10 mouse cellular contexts compared by ENCODE assay signal in the genomic region with DNA sequence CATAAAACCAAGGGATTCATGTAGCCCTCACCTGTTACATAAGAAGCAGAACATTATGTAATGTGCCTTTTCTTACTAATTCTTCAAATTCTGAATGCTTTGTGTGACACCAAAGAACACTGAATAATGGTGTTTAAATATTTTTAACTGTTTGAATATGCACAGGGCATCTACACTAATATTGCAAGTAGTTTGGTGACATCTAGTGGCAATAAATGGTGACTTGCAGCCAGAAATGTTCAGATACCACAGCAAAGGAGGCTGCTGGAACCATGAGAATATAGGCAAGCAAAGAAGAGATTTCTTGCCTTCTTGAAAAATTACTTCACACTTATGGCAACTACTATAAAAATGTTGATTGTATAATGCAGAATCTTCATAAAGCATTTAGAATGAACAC.
DNase-seq lines count a peak whose midpoint lies in the region; ATAC-seq lines count a peak whose summit lies in the region.
"Had no signal": no experiment of that assay in that cellular context is flagged by ENCODE, and none has a peak within 500 bp of the region (broad histone marks: within the 10 kb centered on the region; RNA-seq: fewer than 3 reads in every experiment).

No protein-coding gene starts in this region.

- peak; percentile 73 for DNase-seq in embryonic facial prominence, embryonic 11.5 days (ENCODE audit: low spot score)
- no peak for DNase-seq in embryonic facial prominence, embryonic 10.5 days (ENCODE audit: low spot score)
- DNase-seq in ovary, postnatal 14 days (ENCODE audit: low spot score): peak; percentile 21
- no peak for DNase-seq in ovary, postnatal 10 days (ENCODE audit: low spot score)
- DNase-seq in midbrain, embryonic 14.5 days: peak; percentile 90
- DNase-seq in urinary bladder, postnatal 4 days (ENCODE audit: low spot score in 2 of 2): no peak

- H3K27ac ChIP-seq in embryonic facial prominence, embryonic 11.5 days (replicated peaks; ENCODE audit: low read depth, low read length): no peak overlapping the region
- no peak overlapping the region for H3K27ac ChIP-seq in embryonic facial prominence, embryonic 10.5 days (replicated peaks)
- H3K27ac ChIP-seq in hindbrain, embryonic 12.5 days: no peak overlapping the region
- H3K27ac ChIP-seq in midbrain, embryonic 14.5 days (replicated peaks; ENCODE audit: low read depth, low read length): no peak overlapping the region
- H3K27ac ChIP-seq: liver, embryonic 15.5 days had no signal

- H3K4me2 ChIP-seq in embryonic facial prominence, embryonic 11.5 days (ENCODE audit: low read depth, low read length): no peak overlapping the region
- H3K4me2 ChIP-seq in hindbrain, embryonic 12.5 days (replicated peaks): no peak overlapping the region
- no peak overlapping the region for H3K4me2 ChIP-seq in midbrain, embryonic 14.5 days (ENCODE audit: low read length)
- H3K4me2 ChIP-seq: liver, embryonic 15.5 days had no signal

- H3K36me3 ChIP-seq in embryonic facial prominence, embryonic 11.5 days (replicated peaks; ENCODE audit: control insufficient read depth, insufficient read depth, low read depth, low read length): no peaks in the 10 kb centered on the region
- no peaks in the 10 kb centered on the region for H3K36me3 ChIP-seq in embryonic facial prominence, embryonic 10.5 days (replicated peaks)
- no peaks in the 10 kb centered on the region for H3K36me3 ChIP-seq in hindbrain, embryonic 12.5 days
- H3K36me3 ChIP-seq in midbrain, embryonic 14.5 days (ENCODE audit: control insufficient read depth, insufficient read depth, low read length): no peaks in the 10 kb centered on the region
- H3K36me3 ChIP-seq: liver, embryonic 15.5 days had no signal

- no peaks in the 10 kb centered on the region for H3K4me1 ChIP-seq in embryonic facial prominence, embryonic 11.5 days (ENCODE audit: control insufficient read depth, insufficient read depth, low read length)
- H3K4me1 ChIP-seq in embryonic facial prominence, embryonic 10.5 days: peaks cover 8% of the 10 kb centered on the region
- peaks cover 3% of the 10 kb centered on the region; the same call in 1 of the 2 replicates for H3K4me1 ChIP-seq in hindbrain, embryonic 12.5 days
- no peaks in the 10 kb centered on the region for H3K4me1 ChIP-seq in midbrain, embryonic 14.5 days (ENCODE audit: control insufficient read depth, insufficient read depth, low read length)
- H3K4me1 ChIP-seq: liver, embryonic 15.5 days had no signal

- no peak overlapping the region for H3K4me3 ChIP-seq in embryonic facial prominence, embryonic 11.5 days (ENCODE audit: low read depth, low read length)
- H3K4me3 ChIP-seq in embryonic facial prominence, embryonic 10.5 days: no peak overlapping the region
- H3K4me3 ChIP-seq in hindbrain, embryonic 12.5 days: no peak overlapping the region
- H3K4me3 ChIP-seq in midbrain, embryonic 14.5 days (replicated peaks; ENCODE audit: low read depth, low read length): no peak overlapping the region
- H3K4me3 ChIP-seq: erythroblast, embryonic 14.5 days; liver, embryonic 15.5 days had no signal

- no peaks in the 10 kb centered on the region for H3K9me3 ChIP-seq in embryonic facial prominence, embryonic 11.5 days (replicated peaks; ENCODE audit: control insufficient read depth, low read length)
- H3K9me3 ChIP-seq in embryonic facial prominence, embryonic 10.5 days: no peaks in the 10 kb centered on the region
- no peaks in the 10 kb centered on the region for H3K9me3 ChIP-seq in hindbrain, embryonic 12.5 days (replicated peaks)
- H3K9me3 ChIP-seq in midbrain, embryonic 14.5 days (ENCODE audit: control insufficient read depth, low read length): no peaks in the 10 kb centered on the region

- ATAC-seq in embryonic facial prominence, embryonic 11.5 days (replicated peaks; ENCODE audit: insufficient number of reproducible peaks, low FRiP score, low TSS enrichment, low read depth): no peak; the same call in 1 of the 2 replicates
- ATAC-seq in hindbrain, embryonic 12.5 days (ENCODE audit: low FRiP score): peak; percentile 73; the same call in 1 of the 2 replicates
- ATAC-seq in midbrain, embryonic 14.5 days (ENCODE audit: low FRiP score, low TSS enrichment): peak; percentile 74; the same call in 1 of the 2 replicates
- ATAC-seq in CD4-positive, CD25-positive, alpha-beta regulatory T cell, adult 4 months: no peak

- no peak overlapping the region for H3K9ac ChIP-seq in embryonic facial prominence, embryonic 11.5 days (replicated peaks; ENCODE audit: low read length)
- H3K9ac ChIP-seq in hindbrain, embryonic 12.5 days: no peak overlapping the region
- H3K9ac ChIP-seq in midbrain, embryonic 14.5 days (replicated peaks; ENCODE audit: low read length): no peak overlapping the region
- H3K9ac ChIP-seq: liver, embryonic 15.5 days had no signal

- no peaks in the 10 kb centered on the region for H3K27me3 ChIP-seq in embryonic facial prominence, embryonic 11.5 days (ENCODE audit: control insufficient read depth, insufficient read depth, low read length)
- H3K27me3 ChIP-seq in embryonic facial prominence, embryonic 10.5 days (replicated peaks; ENCODE audit: low read depth, poor library complexity, severe bottlenecking): no peaks in the 10 kb centered on the region
- no peaks in the 10 kb centered on the region for H3K27me3 ChIP-seq in hindbrain, embryonic 12.5 days
- H3K27me3 ChIP-seq in midbrain, embryonic 14.5 days (ENCODE audit: control insufficient read depth, insufficient read depth, low read length): no peaks in the 10 kb centered on the region
- H3K27me3 ChIP-seq: liver, embryonic 15.5 days had no signal

Comparison
In these comparisons a context has a peak if more than half of its experiments do, and no peak if none do; other contexts are left out.
1. DNase-seq: peak in embryonic facial prominence, embryonic 11.5 days (single experiment), ovary, postnatal 14 days (single experiment) and midbrain, embryonic 14.5 days (single experiment); none in embryonic facial prominence, embryonic 10.5 days (single experiment), ovary, postnatal 10 days (single experiment) and urinary bladder, postnatal 4 days (0 of 2).
2. ATAC-seq: peak in hindbrain, embryonic 12.5 days (single experiment) and midbrain, embryonic 14.5 days (single experiment); none in embryonic facial prominence, embryonic 11.5 days (single experiment) and CD4-positive, CD25-positive, alpha-beta regulatory T cell, adult 4 months (single experiment).